Mouse (Mus musculus) testis, adult 2 months (tissue): Measurements from ENCODE around the gene 0610012G03Rik. TPM values are rescaled to one million over a fixed set of nuclear protein-coding genes. Genes with fewer than 3 reads are reported as not detected.

Experiments
- H3K27ac ChIP-seq: fragments of 200-500 bp; 2 replicates; pipeline ENCODE4 v1.5.1; 2012; ENCODE audit warnings: low read depth, low read length; ENCODE audit not compliant: control insufficient read depth, insufficient read depth
- H3K27me3 ChIP-seq: fragments of 200-500 bp; 2 replicates; pipeline ENCODE4 v1.6.1; 2012; ENCODE audit warnings: mild to moderate bottlenecking, low read length, moderate library complexity; ENCODE audit not compliant: control insufficient read depth, insufficient read depth
- H3K36me3 ChIP-seq: fragments of 200-500 bp; 2 replicates; pipeline ENCODE4 v1.6.1; 2012; ENCODE audit warnings: mild to moderate bottlenecking, low read length; ENCODE audit not compliant: control insufficient read depth, insufficient read depth
- H3K4me1 ChIP-seq: fragments of 200-500 bp; 2 replicates; pipeline ENCODE4 v1.6.1; 2012; ENCODE audit warnings: low read length; ENCODE audit not compliant: control insufficient read depth, insufficient read depth
- H3K4me3 ChIP-seq: fragments of 200-500 bp; 2 replicates; pipeline ENCODE4 v1.5.1; 2012; ENCODE audit warnings: low read depth, mild to moderate bottlenecking, low read length, moderate library complexity, mixed read lengths; ENCODE audit not compliant: control insufficient read depth
- CTCF ChIP-seq: fragments of 200-500 bp; IDR thresholded peaks from 2 replicates; pipeline ENCODE4 v1.5.1; 2012; ENCODE audit warnings: low read depth, mild to moderate bottlenecking, inconsistent platforms, low read length, moderate library complexity; ENCODE audit not compliant: control insufficient read depth, insufficient read depth, insufficient replicate concordance
- POLR2A ChIP-seq: fragments of 200-500 bp; IDR thresholded peaks from 2 replicates; pipeline ENCODE4 v1.6.1; 2012; ENCODE audit warnings: low read depth, mild to moderate bottlenecking, inconsistent platforms, low read length, moderate library complexity; ENCODE audit not compliant: control insufficient read depth
- polyA plus RNA-seq: library from polyadenylated mRNA; depleted of rRNA; stranded (reverse); fragments of >200 nt; gene quantifications from 2 replicates; pipeline ENCODE4 v1.2.3, GENCODE M21; 2012

Gene 0610012G03Rik
- polyA plus RNA-seq, 1 experiment = 43.6 TPM

DNA sequence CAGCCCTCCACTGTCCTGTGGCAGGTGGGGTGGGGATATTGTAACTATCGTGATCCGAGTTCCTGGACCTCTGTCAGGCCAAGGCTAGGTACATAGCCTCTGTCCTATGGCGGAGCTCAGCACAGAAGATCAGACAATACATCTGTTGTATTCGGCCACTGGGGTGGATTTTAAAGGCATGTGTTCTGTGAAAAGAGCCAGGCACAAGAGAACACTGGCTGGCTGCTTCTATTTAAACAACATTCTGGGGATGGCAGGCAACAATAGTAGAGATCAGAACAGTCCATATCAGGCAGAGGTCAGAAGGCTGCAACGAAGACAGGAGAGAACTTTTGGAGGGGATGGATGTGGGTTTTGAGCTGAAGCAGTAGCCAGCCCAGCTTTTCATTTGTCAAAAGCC is 16.0 kb downstream of the 0610012G03Rik start:
- Histone ChIP-seq H3K36me3 (no peaks in the 10 kb centered on the region), H3K27ac (no peak overlapping the region), H3K4me3 (no peak overlapping the region), H3K4me1 (peaks cover 24% of the 10 kb centered on the region), H3K27me3 (peaks cover 3% of the 10 kb centered on the region; the same call in 1 of the 2 replicates)
- TF ChIP-seq CTCF (no peak), POLR2A (no peak)

- Histone ChIP-seq H3K36me3 (no peaks in the 10 kb centered on the region), H3K27ac (no peak overlapping the region), H3K4me3 (no peak overlapping the region), H3K27me3 (peaks cover 3% of the 10 kb centered on the region; the same call in 1 of the 2 replicates), H3K4me1 (peaks cover 24% of the 10 kb centered on the region)
- TF ChIP-seq CTCF (no peak), POLR2A (no peak)
Observed at GRCm38 (mm10) chr16:31931330-31931729, 17.0 kb downstream of the 0610012G03Rik start.

DNA sequence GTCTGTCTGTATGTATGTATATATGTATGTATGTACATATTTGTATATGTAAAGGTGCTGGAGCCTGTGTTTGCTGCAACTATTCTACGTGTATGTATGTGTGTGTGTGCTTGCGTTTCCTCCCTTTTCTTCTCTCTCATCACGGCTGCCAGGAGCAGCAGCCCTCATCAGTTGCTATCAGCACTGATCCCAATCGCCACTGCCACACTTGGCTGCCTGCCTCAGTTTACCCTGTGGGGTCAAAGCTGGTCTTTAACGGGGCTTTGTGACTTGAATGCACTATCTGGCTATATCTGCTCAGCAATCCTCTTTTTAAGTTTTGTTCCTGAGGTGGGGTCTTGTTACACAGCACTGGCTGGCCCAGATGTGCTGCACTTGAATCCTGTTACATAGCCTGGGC is 20.9 kb downstream of the 0610012G03Rik start:
- no peaks in the 10 kb centered on the region for H3K36me3 ChIP-seq
- H3K27ac ChIP-seq = no peak overlapping the region
- no peaks in the 10 kb centered on the region for H3K27me3 ChIP-seq
- H3K4me3 ChIP-seq = no peak overlapping the region
- TF ChIP-seq CTCF (no peak), POLR2A (no peak)
- peaks cover 4% of the 10 kb centered on the region; the same call in 1 of the 2 replicates for H3K4me1 ChIP-seq

DNA sequence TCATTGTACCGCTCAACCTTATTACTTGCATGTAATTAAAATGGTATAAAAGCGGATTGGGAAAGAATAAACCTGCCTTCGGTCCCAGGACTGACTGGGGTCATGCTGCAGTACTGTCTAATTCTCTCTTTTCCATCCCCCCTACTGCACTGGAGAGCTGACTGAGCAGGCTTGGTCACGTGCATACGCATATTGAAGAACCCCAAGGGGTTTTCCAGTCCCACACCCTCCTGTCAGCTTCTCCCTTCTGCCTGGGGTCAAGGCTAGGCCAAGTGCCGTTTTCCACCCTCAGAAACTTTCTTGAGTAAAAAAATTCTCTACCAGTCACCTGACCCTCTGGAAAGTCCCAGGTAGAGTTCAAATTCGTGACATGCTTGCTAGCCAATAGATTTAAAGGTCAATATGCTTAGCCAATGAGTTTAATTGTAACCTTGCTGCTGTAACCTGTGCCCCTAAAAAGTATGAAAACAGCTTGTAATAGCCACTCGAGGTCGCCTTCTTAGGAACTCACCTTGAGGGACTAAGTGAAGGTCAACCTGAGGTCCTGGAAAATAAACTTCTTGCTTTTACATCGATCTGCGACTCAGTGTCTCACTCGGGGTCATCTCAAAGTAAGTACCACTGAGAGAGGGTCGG is 21.6 kb downstream of the 0610012G03Rik start:
- Histone ChIP-seq H3K36me3 (no peaks in the 10 kb centered on the region), H3K27me3 (no peaks in the 10 kb centered on the region), H3K4me1 (peaks cover 4% of the 10 kb centered on the region; the same call in 1 of the 2 replicates), H3K4me3 (no peak overlapping the region), H3K27ac (no peak overlapping the region)
- TF ChIP-seq POLR2A = no peak
- TF ChIP-seq CTCF = no peak

- Histone ChIP-seq H3K27me3 (no peaks in the 10 kb centered on the region), H3K27ac (no peak overlapping the region), H3K4me3 (no peak overlapping the region), H3K4me1 (no peaks in the 10 kb centered on the region), H3K36me3 (no peaks in the 10 kb centered on the region)
- TF ChIP-seq POLR2A (no peak), CTCF (no peak)
Observed at GRCm38 (mm10) chr16:31926091-31926490, 22.2 kb downstream of the 0610012G03Rik start.

DNA sequence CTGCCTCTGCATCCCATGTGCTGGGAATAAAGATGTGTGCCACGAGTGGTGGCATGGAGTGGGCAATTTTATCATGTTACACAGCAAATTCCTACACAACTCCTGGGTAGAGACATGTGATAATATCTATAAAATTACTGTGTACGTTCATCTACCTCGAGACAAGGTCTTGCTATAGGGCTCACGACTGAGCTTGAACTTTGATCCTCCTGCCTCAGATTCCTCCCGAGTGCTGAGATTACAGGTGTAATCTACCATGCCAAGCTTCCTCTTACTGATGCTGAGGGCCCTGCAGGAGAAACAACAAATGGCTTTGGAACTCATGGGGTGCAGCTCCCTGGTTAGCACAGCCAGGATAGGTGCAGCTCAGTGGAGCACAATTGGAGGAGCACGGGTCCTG is 23.9 kb downstream of the 0610012G03Rik start:
- no peak overlapping the region for H3K4me3 ChIP-seq
- no peaks in the 10 kb centered on the region for H3K36me3 ChIP-seq
- TF ChIP-seq CTCF (no peak), POLR2A (no peak)
- no peaks in the 10 kb centered on the region for H3K27me3 ChIP-seq
- H3K4me1 ChIP-seq = no peaks in the 10 kb centered on the region
- H3K27ac ChIP-seq = no peak overlapping the region

- Histone ChIP-seq H3K4me1 (peaks cover 6% of the 10 kb centered on the region), H3K27me3 (no peaks in the 10 kb centered on the region), H3K27ac (no peak overlapping the region), H3K36me3 (no peaks in the 10 kb centered on the region), H3K4me3 (peak overlapping the region; percentile 31)
- peak; percentile 80; the same call in 1 of the 2 replicates for TF ChIP-seq CTCF
- TF ChIP-seq POLR2A = no peak
Observed at GRCm38 (mm10) chr16:31918248-31918724, 30.0 kb downstream of the 0610012G03Rik start.
